Mouse (Mus musculus) hindbrain, embryonic 13.5 days (tissue): ENCODE measurements around the gene Adcyap1r1. TPM values are rescaled to one million over a fixed set of nuclear protein-coding genes. Genes with fewer than 3 reads are reported as not detected.

Experiments used
- ATAC-seq: fragments of 200-750 bp; cut with Nextera tagmentation; 2 replicates; pipeline ENCODE4 v1.8.0; 2017; ENCODE audit warnings: moderate TSS enrichment; ENCODE audit not compliant: low FRiP score
- H3K27ac ChIP-seq: fragments of 300-500 bp; sonication (generic); 2 replicates; pipeline ENCODE4 v1.5.1; 2015; ENCODE audit warnings: inconsistent platforms, mild to moderate bottlenecking, moderate library complexity
- H3K27me3 ChIP-seq: fragments of 300-500 bp; sonication (generic); 2 replicates; pipeline ENCODE4 v1.6.1; 2015; ENCODE audit warnings: mild to moderate bottlenecking, inconsistent platforms
- H3K36me3 ChIP-seq: fragments of 300-500 bp; sonication (generic); 2 replicates; pipeline ENCODE4 v1.6.1; 2015; ENCODE audit warnings: mild to moderate bottlenecking, inconsistent platforms
- H3K4me1 ChIP-seq: fragments of 300-500 bp; sonication (generic); replicated peaks from 2 replicates; pipeline ENCODE4 v1.6.1; 2015; ENCODE audit warnings: inconsistent platforms
- H3K4me2 ChIP-seq: fragments of 300-500 bp; sonication (generic); 2 replicates; pipeline ENCODE4 v1.6.1; 2015; ENCODE audit warnings: inconsistent platforms, mild to moderate bottlenecking, moderate library complexity
- H3K4me3 ChIP-seq: fragments of 300-500 bp; sonication (generic); 2 replicates; pipeline ENCODE4 v1.5.1; 2015; ENCODE audit warnings: mild to moderate bottlenecking, inconsistent platforms
- H3K9ac ChIP-seq: fragments of 300-500 bp; sonication (generic); 2 replicates; pipeline ENCODE4 v1.6.1; 2015; ENCODE audit warnings: mild to moderate bottlenecking, inconsistent platforms
- H3K9me3 ChIP-seq: fragments of 300-500 bp; sonication (generic); 2 replicates; pipeline ENCODE4 v1.6.1; 2016; ENCODE audit warnings: inconsistent platforms
- WGBS: fragments of 180-500 bp; shearing (Covaris S2); methylation state at CpG from one replicate; pipeline ENCODE4 v1.1.7; 2015; 5-methylcytosine and 5-hydroxymethylcytosine counted together
- polyA plus RNA-seq: library from polyadenylated mRNA; unstranded; fragments of >200 nt; fragmentation: Nextera tagmentation; extraction: Ambion mirVana; gene quantifications from 2 replicates; pipeline ENCODE4 v1.2.1, GENCODE M21; 2015

Gene Adcyap1r1
- polyA plus RNA-seq, 1 experiment from 2014 or later = 45.4 TPM

DNA sequence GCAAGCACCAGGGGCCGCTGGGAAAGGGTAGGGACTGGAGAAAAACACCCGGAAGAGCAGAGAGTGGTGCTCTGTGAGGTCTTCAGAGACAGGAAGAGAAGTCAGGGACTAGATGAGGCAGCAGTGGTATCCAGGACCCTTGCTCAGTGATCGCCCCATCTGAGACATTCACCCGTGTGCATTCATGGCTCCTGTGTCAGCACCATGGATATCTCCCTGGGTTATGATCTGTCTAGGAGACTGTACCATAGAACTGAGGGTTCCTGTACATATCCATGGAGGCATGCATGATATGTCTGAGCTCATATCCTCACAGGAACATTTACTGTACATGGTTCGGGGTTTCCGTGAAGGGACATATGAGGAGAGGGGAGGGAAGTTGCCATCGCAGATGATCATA lies 5.9 kb downstream of the Adcyap1r1 start:
- Histone ChIP-seq H3K4me3 (no peak overlapping the region), H3K27me3 (0 out of 2 replicates have a peak, but pooled peaks cover 7% of the 10 kb centered on the region), H3K9me3 (no peaks in the 10 kb centered on the region), H3K9ac (0 out of 2 replicates have a peak overlapping the region, but pooled peaks have one; percentile 29), H3K4me1 (peaks cover 76% of the 10 kb centered on the region), H3K36me3 (peaks cover 28% of the 10 kb centered on the region), H3K4me2 (no peak overlapping the region), H3K27ac (no peak overlapping the region)
- 81% methylated on average over 7 of the region's 7 CpGs for WGBS
- ATAC-seq = no peak

GRCm38 (mm10) chr6:55458156-55458555 lies 6.4 kb downstream of the Adcyap1r1 start:
- no peak for ATAC-seq
- 0 out of 2 replicates have a peak, but pooled peaks cover 7% of the 10 kb centered on the region for H3K27me3 ChIP-seq
- peaks cover 74% of the 10 kb centered on the region for H3K4me1 ChIP-seq
- 44% methylated on average over 1 of the region's 1 CpGs for WGBS
- H3K4me3 ChIP-seq = no peak overlapping the region
- no peak overlapping the region for H3K9ac ChIP-seq
- peaks cover 31% of the 10 kb centered on the region for H3K36me3 ChIP-seq
- no peak overlapping the region for H3K27ac ChIP-seq
- H3K9me3 ChIP-seq = no peaks in the 10 kb centered on the region
- no peak overlapping the region for H3K4me2 ChIP-seq

DNA sequence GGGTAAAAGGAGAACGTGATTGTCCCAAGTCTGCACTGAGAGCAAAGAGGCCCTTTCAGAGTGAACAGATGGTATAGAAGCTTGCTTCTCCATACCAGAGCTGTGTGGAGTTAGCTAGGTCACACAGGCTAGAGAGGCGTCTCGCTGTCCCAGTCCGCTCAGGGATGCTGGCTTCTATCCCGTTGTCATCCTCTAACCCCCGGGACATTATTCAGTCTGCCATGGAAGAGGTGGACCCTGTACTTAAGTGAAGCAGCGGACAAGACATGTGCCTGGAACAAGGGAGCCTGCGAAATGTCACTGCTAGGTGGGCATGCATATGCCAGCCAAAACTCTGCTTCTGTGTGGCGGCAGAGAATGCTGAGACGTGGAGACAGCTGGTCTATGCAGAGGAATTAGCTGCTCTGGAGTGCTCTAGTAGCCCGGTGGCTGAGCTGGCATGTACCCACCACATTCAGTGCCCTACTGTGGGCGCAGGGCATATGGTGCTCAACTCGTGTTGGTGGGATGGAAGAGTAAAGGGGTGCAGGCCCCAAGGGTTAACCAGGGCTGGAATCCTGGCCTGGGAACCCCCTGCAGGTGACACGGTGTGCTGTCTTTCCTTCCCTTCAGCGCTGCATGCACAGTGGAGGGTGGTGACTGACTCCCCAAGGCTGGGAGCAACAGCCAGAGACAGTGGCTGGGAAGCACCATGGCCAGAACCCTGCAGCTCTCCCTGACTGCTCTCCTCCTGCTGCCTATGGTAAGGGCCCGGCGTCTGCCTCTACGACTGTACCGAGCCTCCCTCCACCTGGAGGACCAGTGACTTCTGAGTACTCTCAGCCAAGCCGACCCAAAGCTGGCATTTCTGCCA lies 8.0 kb downstream of the Adcyap1r1 start:
- WGBS = 83% methylated on average over 20 of the region's 20 CpGs
- H3K27ac ChIP-seq = peak overlapping the region; percentile 3; the same call in 1 of the 2 replicates
- H3K27me3 ChIP-seq = 0 out of 2 replicates have a peak, but pooled peaks cover 7% of the 10 kb centered on the region
- no peak overlapping the region for H3K4me2 ChIP-seq
- ATAC-seq = no peak
- H3K9me3 ChIP-seq = no peaks in the 10 kb centered on the region
- H3K4me1 ChIP-seq = peaks cover 58% of the 10 kb centered on the region
- no peak overlapping the region for H3K4me3 ChIP-seq
- no peak overlapping the region for H3K9ac ChIP-seq
- H3K36me3 ChIP-seq = peaks cover 44% of the 10 kb centered on the region

GRCm38 (mm10) chr6:55461141-55461540 lies 9.4 kb downstream of the Adcyap1r1 start:
- Histone ChIP-seq H3K4me1 (peaks cover 56% of the 10 kb centered on the region), H3K27me3 (0 out of 2 replicates have a peak, but pooled peaks cover 4% of the 10 kb centered on the region), H3K27ac (no peak overlapping the region), H3K36me3 (peaks cover 47% of the 10 kb centered on the region), H3K9me3 (no peaks in the 10 kb centered on the region), H3K4me2 (no peak overlapping the region), H3K9ac (no peak overlapping the region), H3K4me3 (no peak overlapping the region)
- 70% methylated on average over 5 of the region's 5 CpGs for WGBS
- ATAC-seq = no peak

DNA sequence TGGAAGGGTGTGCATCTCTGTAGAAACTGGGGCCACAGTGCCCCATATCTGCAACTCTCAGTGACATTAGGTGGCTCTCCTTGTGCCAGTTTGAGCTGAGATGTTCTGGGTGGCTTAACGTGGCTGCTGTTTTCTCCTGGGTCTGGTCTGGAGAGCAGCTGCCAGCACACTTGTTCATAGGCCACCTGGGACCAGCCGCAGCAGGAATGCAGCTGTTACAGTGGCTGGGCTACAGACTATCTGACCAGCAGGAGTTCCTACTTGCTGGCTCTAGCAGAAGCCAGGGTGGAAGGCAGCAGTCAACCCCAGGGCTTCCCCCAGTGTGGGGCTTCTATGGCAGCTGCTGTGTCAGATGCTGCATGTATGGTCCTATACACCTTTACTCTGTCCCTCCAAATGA lies 9.9 kb downstream of the Adcyap1r1 start:
- 0 out of 2 replicates have a peak, but pooled peaks cover 3% of the 10 kb centered on the region for H3K27me3 ChIP-seq
- no peak overlapping the region for H3K27ac ChIP-seq
- no peak overlapping the region for H3K9ac ChIP-seq
- H3K36me3 ChIP-seq = peaks cover 47% of the 10 kb centered on the region
- no peak for ATAC-seq
- H3K4me3 ChIP-seq = no peak overlapping the region
- H3K4me2 ChIP-seq = no peak overlapping the region
- no peaks in the 10 kb centered on the region for H3K9me3 ChIP-seq
- H3K4me1 ChIP-seq = peaks cover 56% of the 10 kb centered on the region
- WGBS = 69% methylated on average over 2 of the region's 2 CpGs

- Histone ChIP-seq H3K9me3 (no peaks in the 10 kb centered on the region), H3K27ac (no peak overlapping the region), H3K4me1 (peaks cover 51% of the 10 kb centered on the region), H3K4me3 (no peak overlapping the region), H3K4me2 (no peak overlapping the region), H3K27me3 (0 out of 2 replicates have a peak, but pooled peaks cover 3% of the 10 kb centered on the region), H3K36me3 (peaks cover 47% of the 10 kb centered on the region), H3K9ac (no peak overlapping the region)
- WGBS = 81% methylated on average over 1 of the region's 1 CpGs
- ATAC-seq = no peak
Observed at GRCm38 (mm10) chr6:55462394-55462793, 10.6 kb downstream of the Adcyap1r1 start.

DNA sequence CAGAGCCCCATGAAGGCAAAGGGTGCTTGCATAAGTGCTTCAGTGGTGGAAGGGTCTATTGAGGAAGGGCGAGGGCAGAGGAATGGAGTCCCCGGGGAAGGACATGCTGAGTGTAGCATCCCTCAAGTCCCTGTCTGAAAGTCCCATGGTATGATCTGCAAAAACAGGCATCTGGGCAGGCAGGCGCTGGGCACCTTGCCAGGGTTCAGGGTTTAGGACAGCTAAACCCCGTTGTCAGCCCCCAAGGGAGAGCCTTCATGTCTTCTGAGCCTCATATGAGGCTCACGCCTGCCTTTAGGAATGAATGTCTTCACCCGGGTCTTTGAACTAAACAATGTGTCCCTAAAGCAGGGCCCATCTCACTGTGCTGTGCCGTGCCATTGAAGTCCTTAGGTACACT lies 12.2 kb downstream of the Adcyap1r1 start:
- H3K27ac ChIP-seq = no peak overlapping the region
- no peak for ATAC-seq
- peaks cover 49% of the 10 kb centered on the region for H3K36me3 ChIP-seq
- no peak overlapping the region for H3K9ac ChIP-seq
- H3K4me1 ChIP-seq = peaks cover 36% of the 10 kb centered on the region
- no peak overlapping the region for H3K4me3 ChIP-seq
- H3K4me2 ChIP-seq = no peak overlapping the region
- no peaks in the 10 kb centered on the region for H3K9me3 ChIP-seq
- 0 out of 2 replicates have a peak, but pooled peaks cover 3% of the 10 kb centered on the region for H3K27me3 ChIP-seq
- WGBS = 76% methylated on average over 7 of the region's 7 CpGs

DNA sequence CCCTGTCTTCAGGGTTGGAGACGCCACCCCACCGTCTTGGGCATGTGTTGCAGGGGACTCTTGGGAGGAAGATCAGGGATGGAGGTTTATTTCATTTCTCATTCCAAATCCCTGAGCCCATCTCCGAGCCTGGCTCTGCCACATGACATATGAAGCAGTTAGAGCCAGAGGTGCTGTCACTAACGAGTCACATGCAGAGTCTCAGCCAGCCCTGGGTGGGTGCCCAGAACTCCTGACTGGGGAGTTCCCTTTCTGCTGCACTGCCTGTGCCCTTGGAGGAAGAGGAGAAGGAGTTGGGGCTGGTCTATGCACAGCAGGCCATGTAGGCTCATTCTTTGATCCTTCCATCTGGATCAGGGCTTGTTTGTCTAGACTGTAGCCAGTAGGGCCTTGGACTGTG lies 13.5 kb downstream of the Adcyap1r1 start:
- Histone ChIP-seq H3K9me3 (no peaks in the 10 kb centered on the region), H3K4me3 (no peak overlapping the region), H3K36me3 (peaks cover 59% of the 10 kb centered on the region), H3K27me3 (0 out of 2 replicates have a peak, but pooled peaks cover 3% of the 10 kb centered on the region), H3K9ac (no peak overlapping the region), H3K27ac (no peak overlapping the region), H3K4me2 (no peak overlapping the region), H3K4me1 (peaks cover 25% of the 10 kb centered on the region)
- ATAC-seq = no peak
- 73% methylated on average over 4 of the region's 4 CpGs for WGBS

DNA sequence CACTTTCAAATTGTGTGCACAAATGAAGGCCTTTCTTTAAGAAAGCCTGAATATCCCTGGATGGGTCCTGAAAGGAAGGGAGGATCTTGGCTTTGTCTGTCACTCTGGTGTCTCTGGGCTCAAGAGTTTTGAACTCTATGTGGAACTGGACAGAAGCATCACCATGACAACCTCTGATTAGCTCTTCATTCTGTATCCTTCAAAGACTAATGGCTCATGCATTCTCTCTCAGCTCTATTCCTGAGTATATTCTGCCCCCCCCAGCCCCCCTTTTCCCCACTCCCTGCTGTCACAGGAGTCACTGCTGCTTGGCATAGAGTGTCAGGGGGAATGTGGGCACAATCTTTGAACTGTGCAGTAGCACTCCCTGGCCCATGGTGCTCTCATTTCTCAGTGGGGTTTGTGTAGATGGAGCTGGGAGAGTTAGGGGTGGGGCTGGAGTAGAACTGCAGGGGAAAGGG lies 14.6 kb downstream of the Adcyap1r1 start:
- H3K4me1 ChIP-seq = peaks cover 25% of the 10 kb centered on the region
- H3K27me3 ChIP-seq = 0 out of 2 replicates have a peak, but pooled peaks cover 3% of the 10 kb centered on the region
- H3K36me3 ChIP-seq = peaks cover 59% of the 10 kb centered on the region
- H3K27ac ChIP-seq = peak overlapping the region; percentile 44
- H3K4me3 ChIP-seq = no peak overlapping the region
- no peaks in the 10 kb centered on the region for H3K9me3 ChIP-seq
- ATAC-seq = peak; percentile 52
- no peak overlapping the region for H3K4me2 ChIP-seq
- H3K9ac ChIP-seq = no peak overlapping the region

GRCm38 (mm10) chr6:55470691-55471090 lies 18.9 kb downstream of the Adcyap1r1 start:
- no peak for ATAC-seq
- 93% methylated on average over 5 of the region's 5 CpGs for WGBS
- Histone ChIP-seq H3K4me1 (peaks cover 23% of the 10 kb centered on the region), H3K9ac (no peak overlapping the region), H3K4me3 (no peak overlapping the region), H3K36me3 (peaks cover 63% of the 10 kb centered on the region), H3K27me3 (no peaks in the 10 kb centered on the region), H3K27ac (no peak overlapping the region), H3K9me3 (no peaks in the 10 kb centered on the region), H3K4me2 (no peak overlapping the region)

DNA sequence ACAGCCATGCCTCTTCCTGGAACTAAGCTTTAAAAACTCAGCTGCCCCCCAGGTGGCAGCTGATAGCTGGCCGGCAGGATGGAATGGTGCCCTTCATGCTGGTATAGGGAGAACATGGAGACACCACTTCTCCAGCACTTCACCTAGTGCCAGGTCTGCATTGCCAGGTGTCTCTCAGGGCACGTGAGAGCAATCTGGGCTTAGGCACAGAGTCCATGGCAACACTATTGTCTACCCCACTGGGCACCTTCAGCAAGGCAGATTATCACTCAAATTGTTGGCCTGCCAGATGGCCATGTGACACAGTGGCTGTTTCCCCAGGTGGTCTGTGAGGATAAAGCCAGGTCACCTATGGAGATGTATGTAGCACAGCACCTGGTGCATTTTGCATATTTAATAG lies 20.6 kb downstream of the Adcyap1r1 start:
- no peak overlapping the region for H3K27ac ChIP-seq
- no peak overlapping the region for H3K9ac ChIP-seq
- peaks cover 11% of the 10 kb centered on the region for H3K4me1 ChIP-seq
- 84% methylated on average over 2 of the region's 2 CpGs for WGBS
- no peak overlapping the region for H3K4me3 ChIP-seq
- no peak overlapping the region for H3K4me2 ChIP-seq
- H3K36me3 ChIP-seq = peaks cover 77% of the 10 kb centered on the region
- no peak for ATAC-seq
- H3K27me3 ChIP-seq = no peaks in the 10 kb centered on the region
- H3K9me3 ChIP-seq = no peaks in the 10 kb centered on the region

DNA sequence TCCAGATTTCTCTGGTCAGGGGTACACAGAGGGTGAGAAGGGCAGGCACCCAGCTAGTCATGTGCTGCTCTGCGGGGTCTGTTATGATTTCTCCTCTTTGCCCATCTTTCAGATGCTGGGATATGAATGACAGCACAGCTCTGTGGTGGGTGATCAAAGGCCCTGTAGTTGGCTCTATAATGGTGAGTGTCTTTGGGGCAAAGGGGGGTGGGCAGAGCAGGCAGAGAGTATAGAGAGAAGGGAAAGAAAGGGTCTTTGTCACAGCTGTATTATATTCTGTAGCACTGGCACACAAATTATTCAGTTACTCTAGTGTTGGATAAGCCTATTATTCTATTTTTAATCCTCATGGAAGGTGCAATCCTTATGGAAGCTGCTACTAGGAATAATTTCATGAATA lies 29.2 kb downstream of the Adcyap1r1 start:
- Histone ChIP-seq H3K4me1 (peaks cover 29% of the 10 kb centered on the region), H3K27me3 (no peaks in the 10 kb centered on the region), H3K4me2 (no peak overlapping the region), H3K27ac (no peak overlapping the region), H3K4me3 (no peak overlapping the region), H3K36me3 (peaks cover 60% of the 10 kb centered on the region), H3K9ac (no peak overlapping the region), H3K9me3 (no peaks in the 10 kb centered on the region)
- ATAC-seq = no peak
- WGBS = 95% methylated on average over 1 of the region's 1 CpGs
